Mouse (Mus musculus) cerebellum, postnatal 14 days (tissue): Measurements from ENCODE around the gene Sbno2.

Source experiments
- DNase-seq, 2 experiments: peaks; one replicate each; pipeline ENCODE4 v3.0.0; 2021; ENCODE audit warnings: mixed read lengths in 2 of 2

Sbno2 gene

DNA sequence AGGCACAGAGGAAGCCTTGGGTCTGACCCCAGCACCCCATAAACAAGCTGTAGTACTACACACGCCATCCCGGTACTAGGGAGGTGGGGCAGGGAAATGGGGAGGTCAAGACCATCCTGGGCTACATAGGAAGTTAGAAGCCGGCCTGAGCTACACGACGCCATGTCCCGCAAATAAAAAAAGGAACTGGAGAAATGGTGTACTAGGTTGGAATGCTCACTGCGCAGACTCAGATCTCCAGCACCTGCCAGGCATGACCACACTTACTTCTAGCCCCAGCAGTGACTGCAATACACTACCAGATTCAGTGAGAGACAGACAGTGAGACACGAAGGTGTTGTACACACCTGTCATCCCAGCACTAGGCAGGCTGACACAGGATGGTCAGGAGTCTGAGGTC lies 17.9 kb downstream of the Sbno2 start:
- DNase-seq, result no peak

DNA sequence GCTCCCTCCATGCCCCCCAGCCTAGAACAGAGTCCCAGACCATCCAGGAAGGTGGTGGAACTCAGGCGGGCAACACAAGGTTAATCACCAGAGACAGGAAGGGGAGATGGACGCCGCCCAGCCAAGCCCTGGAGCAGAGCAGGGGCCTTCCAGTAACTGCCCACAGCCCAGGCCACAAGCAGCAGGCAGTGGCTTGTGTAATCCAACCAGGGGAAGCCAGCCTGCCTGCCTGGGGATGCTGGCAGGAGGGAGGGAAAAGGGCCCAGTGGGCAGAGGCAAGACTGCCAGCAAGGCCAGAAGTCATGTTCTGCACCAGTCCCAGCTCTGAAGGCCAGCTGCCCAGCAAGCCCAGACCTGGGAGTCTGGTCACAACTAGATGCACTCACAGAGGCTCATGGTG lies 18.5 kb downstream of the Sbno2 start:
- no peak for DNase-seq

DNA sequence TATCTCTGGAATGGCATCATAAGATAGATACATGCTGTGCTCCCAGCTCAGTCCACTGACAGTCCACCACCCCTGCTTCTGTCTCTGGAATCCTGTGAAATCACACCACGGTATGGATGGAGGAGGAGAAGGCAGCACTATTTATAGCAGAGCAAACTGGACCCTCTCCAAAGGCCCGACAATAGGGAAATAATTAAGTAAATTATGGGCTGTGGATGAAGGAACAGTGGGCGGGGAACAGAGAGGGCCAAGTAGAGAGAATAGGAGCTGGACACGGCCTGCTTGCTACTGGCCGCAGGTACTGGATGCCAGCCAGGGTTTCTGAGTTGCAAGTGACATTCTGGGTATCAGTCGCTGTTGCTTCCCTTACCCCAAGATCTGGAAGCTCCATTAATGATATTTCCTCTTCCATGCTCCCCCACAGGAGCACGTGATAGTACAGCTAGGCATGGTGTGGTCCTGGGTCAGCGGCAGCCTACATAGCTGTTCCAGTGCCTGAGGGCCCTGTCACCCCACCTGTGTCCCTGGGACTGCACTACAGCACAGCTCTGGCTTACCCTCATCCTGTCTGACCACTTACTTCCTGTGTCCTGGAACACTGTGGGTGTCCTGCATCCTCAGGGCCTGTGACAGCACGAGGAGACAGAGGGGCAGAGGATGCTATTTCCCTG lies 20.4 kb downstream of the Sbno2 start:
- DNase-seq, result peak; percentile 54 to 62

DNA sequence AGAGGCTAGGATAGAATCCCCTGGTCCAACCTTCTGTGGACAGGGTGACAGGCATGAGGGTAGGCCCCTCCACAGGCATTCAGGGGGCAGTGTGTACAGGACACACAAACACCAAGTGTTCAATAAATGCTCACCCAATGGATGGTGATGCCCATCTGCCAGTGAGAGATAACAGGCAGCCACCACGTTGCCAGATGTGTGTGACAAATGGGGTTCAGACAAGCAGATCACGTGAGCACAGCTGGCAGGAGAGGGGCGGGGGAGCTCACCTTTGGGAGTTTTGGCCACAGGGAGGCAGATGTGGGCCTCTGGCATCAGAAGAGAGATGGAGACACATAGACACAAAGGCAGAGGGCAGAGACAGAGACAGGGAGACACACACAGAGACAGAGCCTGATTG lies 24.3 kb downstream of the Sbno2 start:
- DNase-seq, result no peak

DNA sequence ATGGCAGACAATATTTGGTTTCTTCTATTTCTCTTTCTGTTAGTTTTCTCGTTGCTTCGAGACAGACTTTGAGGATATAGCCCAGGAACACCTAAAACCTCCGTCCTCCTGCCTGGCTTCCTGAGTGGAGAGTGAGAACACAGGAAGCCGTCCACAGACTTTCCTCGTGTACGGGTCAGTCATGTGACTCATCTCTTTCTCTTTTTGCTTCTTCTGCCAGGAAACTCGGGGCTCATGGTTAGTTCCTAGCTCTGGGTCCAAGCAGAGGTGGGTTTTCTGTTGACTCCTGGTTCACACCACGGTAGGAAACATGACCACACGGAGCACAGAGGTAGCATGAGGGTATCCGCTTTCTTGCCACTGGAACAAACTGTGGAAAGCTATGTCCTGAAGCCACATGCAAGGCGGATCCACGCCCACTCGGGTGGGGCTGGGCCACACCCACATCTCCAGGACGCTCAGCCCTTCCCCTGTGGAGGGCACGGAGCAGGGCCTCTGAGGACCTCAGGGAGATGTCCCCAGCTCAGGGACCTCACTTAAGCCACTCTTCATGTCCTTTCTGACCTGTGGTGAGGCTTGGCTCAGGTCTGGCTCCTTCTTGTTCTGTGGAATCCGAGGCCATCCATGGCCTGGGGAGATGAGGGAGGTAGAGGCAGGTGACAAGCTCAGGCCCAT lies 24.8 kb downstream of the Sbno2 start:
- no peak for DNase-seq

DNA sequence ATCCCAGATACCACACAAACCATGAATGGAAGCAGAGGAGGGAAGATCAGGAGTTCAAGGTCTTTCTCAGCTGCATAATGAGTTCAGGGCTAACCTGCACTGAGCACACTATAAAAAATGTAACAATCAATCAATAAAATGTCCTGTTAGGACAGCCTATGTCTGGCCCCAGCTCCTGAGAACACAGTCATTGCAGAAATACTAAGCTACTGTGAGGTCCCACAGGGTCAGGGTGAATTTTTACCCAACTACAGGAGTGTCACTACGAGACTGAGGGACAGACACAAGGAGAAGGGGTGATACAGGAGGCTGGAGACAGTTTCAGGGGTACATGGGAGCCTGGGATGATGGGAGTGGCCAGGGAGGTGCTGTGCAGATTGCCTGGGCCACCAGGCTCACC lies 27.0 kb downstream of the Sbno2 start:
- no peak for DNase-seq

DNA sequence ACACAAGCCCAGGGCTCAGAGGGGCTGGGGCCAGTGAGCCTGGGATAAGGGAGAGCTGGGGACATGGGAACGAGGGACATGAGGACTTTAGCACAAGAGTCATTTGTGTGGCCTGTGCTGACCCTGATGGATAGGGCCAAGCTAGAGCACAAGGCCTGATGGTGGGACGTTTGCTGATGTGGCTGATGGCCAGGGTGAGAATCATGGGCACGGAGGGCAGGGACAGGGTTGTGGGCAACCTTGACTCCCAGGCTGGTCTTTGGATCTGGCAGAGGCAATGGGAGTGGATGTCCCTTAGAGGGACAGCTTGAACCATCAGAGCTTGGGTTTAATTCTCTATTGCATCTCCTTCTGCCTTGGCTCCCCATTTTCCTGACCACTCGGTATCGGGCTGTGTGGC lies 28.1 kb downstream of the Sbno2 start:
- DNase-seq, result no peak

DNA sequence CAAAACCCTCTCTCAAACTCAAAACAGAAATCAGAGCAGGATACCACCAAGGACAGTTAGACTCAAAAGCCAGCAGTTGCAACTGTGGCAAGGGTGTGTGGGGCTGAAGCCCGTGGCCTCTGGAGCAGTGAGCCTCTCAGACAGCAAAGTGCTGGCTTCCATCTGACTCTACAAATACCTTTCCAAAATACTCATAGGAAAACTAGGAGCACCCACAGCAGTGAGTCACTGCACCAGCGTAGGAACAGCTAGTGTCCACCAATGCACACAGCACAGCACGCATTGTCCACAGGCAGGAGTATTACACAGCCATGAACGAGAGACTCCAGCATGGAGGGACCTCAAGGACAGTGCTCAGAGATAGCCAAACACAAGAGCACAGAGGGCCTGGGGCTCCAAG lies 29.0 kb downstream of the Sbno2 start:
- DNase-seq, result no peak

DNA sequence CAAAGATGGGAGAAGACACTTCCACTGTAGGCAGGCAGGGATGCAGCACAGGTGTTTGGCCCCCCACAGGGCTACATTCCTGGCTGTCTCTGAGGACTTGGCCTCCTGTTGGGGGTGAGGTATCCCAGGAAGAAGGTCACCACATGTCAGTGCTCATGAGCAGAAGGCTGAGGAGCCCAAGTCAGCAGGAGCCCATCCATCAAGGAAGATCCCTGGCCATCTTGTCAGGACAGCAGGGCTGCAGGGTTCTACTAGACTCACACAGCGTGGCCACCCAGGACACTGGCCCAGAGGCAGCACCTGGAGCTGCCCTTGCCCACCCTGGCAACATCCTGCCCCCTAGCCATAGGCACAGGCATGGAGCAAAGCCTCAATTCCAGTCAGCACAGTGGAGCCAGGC lies 29.4 kb downstream of the Sbno2 start:
- no peak for DNase-seq

DNA sequence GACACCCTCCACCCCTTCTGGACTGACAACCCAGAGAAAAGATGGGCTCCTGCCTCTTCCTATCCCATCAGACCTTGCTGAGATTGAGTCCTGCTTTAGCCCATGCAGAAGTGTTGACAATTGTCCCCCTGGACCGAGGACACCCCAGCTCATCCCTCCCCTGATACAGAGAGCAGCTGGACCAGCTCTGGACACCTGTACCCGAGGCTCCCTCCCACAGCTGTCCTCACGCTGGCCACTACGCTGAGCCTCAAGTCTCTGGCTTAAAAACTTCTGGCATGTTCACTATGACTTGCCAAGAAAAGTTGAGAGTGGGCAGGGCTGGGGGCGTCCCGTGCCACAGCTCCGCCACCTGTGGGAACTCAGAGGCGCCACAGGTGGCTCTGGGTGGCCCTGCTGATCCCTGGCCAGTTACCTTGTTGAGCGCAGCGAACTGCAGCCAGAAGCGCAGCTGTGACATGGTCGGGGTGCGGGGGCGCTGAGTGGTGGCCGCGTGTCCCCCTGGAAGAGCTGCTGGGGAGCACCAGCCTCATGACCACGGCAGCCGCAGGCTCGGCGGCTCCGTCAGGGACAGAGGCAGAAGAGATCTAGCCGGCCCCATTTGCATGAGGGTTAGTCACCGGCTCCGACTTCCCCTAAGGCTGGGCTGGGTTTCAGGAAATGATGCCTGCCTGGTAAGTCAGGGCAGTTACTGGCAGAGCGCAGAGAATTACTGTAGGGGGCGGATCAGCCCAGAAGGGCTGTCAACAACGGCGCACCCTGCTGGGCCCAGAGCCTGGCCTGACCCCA lies 30.4 kb downstream of the Sbno2 start:
- peak; percentile 43 to 64 for DNase-seq

DNA sequence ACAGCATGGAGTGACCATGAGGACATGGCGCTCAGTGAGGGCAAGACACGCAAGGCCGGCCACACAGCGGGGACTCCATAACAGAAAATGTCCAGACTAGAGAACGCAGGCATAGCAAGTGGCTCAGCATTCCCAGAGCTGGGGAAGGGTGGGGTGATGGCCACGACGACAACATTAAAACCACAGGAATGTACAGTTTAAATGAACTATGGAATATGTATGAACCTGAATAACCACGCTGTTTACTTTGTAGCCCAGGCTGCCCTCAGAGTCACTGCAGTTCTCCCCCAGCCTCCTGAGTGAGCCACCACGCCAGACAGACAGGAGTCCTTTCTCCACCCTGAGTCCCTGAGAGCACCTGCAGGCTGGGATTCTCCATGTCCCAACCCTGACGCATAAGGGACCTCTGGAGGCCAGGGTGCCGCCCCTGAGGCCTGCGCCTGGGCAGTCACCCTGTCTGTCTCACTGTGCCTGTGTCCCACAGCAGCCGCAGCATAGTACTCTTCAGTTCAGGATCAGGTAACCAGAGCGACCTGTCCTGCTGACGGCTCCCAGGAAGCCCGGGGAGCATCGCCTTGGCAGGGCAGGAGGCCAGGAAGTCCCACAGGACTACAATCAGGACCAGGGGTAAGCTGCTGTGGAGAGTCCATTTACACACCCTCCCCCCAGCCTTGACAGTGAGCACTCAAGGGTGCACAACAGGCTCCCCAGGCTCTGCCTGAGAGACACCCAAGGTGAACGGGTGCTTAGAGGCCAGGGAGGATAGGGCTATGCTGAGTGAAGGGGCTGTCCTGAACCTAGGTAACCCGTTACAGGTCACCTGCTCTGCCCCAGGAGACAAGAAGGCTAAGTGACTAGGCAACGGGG lies 32.5 kb downstream of the Sbno2 start:
- no peak for DNase-seq

DNA sequence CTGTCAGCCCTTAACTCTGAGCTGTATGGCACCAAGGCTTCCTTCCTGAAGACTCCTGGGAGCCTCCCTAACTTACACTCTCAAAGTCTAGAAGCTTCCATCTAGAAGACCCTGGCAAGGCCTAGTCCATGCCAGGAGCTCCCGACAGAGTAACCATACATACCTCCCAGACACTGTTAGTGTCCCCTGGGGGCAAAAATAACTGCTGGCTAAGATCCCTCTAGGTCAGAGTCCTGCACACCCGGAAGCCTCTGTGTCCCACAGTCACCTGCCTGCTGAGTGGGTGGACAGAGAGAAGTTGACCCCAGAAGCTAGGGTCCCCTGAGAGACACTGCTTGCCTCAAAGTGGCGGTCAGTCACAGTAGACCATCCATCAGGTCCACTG lies 33.9 kb downstream of the Sbno2 start:
- no peak for DNase-seq

DNA sequence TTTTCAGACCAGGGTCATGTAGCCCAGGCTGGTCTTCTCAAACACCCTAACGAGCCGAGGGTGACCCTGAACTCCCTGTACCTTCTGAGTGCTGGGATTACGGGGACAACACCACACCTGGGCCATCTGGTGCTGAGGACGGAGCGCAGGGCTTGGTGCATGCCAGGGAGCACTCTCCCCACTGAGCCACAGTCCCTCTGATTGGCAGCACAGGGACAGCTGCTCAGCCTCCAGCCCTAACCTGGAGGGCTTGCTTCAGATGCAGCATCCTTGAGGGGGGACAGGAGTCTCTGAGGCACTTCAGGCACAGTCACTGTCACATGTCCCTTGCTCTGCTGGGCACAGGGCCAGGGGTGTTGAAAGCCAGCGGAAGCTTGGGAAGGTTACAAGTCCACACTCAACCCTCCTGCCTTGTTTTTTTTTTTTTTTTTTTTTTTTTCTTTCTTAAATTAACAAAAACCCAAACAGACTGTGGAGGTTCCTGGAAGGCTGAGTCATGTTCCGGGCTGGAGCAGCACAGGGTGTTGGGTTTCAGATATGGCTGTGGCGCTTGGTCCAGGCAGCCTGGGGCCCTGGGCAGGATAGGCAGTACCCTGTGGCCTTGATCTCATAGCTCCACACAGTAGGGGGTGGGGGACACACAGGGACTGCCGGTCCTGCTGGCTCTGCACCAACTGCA lies 34.4 kb downstream of the Sbno2 start:
- peak; percentile 86 to 92 for DNase-seq

DNA sequence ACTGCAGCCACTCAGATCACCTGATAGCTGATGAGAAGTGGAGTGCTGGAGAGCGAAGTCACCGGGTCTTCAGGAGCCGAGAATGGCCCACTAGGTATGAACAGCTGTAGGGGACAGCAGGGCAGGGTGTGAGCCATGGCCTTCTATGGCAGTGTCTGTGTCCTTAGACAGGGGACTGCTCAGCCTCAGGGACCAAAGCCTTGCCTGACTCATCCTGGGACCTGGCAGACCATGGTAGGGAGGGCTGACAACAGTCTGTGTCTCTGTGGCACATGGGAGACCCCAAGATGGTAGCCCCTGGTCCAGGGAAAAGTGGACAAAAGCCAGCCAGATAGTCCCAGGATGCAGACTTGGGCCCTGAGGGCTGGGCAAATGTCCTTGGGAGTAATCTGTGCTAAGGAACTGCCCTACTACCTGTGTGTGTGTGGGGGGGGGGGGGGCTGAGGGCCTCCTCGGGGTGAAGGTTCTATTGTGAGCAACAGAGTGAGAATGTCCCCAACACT lies 35.4 kb downstream of the Sbno2 start:
- no peak for DNase-seq

DNA sequence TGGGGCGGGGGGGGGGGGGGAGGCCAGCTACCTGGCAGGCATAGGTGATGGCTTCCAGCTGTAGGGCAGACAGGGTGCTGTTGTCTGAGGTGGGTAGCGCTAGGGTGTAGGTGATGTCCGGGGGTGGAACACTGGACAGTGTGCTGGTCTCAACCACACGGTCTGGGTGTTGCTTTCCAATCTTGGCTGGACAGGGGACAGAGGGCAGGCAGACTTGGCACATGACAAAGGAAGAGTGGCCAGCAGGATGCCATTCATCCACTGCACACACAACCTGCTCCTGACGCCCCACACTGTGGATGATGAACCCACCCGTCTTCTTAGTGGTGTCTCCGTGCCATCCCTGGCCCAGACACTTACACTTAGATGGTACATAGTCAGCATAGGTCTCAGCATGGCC lies 36.1 kb downstream of the Sbno2 start:
- DNase-seq, result no peak

DNA sequence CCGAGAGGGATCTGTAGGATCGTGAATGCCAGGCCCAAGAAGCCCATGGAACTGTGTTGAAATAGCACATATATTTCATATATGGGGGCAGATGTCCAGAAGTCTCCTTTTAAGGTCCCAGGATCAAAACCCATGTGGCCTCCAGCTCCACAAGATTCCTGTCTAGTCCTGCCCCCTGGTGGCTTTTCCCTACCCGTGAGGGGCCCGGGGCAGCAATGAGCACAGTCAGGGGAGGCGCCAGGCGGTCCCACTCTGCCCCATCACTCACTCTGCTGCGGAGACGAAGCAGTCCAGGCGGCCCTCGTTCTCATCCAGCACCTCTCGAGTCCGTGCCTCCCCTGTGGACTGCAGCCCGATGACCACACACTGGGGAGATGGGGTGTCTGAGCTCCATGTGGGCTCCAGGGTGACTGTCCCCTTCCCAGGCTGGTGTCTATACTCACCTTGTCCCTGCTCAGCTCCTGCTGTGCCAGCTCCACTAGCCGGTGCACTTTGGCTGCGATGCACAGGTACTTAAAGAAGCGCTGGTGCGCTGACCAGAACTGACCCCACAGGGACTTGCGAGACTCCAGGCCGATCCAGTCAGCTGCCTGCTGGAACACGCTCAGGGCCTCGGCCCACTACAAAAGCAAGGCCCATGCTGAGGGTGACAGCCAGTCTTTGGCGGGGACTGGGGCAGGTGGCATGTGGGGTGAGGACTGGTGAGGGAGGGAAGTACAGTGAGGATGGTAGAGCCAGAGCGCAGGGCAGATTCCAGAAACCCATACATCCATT lies 41.3 kb downstream of the Sbno2 start:
- no peak for DNase-seq

DNA sequence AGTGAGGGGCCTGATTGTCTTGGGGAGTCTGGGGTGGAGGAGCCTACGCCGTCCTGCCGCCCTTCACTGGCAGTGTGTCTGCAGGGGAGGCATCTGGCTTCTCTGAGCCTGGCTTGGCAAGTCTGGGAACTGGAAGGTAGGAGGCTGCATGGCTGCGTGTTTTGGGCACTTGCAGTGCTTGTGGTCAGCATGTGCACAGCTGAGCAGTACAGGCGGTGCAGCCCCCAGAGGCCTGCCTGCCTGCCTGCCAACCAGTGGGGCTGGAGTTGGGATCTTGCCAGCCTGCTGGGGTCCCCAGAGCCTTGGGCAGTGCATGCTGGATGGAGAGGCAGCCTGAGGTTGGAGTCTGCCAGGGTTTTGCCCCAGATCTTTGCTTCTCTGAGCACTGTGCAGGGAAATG lies 42.3 kb downstream of the Sbno2 start:
- DNase-seq, result peak; percentile 51 to 70

DNA sequence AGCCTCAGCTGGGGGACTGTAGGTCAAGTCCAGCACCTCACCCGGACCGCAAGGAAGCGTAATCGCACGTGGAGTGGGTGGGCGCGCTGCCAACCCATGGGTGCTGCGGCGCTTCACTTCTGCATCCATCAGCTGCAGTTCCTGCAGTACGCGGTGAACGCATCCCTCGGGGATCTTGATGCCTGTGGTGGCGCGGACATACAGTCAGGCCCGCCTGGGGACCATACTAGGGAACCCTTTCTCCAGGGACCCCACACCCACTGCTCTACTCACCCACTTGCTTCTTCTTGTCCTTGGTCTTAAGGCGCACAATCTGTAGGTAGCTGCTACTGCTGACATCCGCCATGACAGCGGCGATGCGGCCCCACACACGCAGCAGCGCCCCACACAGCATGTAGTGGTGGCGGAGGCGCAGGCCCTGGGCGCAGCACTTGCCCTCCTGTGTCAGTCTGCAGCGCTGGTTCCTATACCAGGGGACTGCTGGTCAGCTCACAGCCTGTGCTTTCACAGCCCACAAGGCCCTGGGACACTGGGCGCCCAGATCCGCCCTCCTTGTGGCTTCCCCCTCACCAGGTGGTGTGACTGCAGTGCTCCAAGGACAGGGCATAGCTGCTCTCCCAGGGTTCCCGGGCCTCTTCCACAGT lies 47.6 kb downstream of the Sbno2 start:
- peak in 1 of 2 experiments; percentile 64 for DNase-seq

DNA sequence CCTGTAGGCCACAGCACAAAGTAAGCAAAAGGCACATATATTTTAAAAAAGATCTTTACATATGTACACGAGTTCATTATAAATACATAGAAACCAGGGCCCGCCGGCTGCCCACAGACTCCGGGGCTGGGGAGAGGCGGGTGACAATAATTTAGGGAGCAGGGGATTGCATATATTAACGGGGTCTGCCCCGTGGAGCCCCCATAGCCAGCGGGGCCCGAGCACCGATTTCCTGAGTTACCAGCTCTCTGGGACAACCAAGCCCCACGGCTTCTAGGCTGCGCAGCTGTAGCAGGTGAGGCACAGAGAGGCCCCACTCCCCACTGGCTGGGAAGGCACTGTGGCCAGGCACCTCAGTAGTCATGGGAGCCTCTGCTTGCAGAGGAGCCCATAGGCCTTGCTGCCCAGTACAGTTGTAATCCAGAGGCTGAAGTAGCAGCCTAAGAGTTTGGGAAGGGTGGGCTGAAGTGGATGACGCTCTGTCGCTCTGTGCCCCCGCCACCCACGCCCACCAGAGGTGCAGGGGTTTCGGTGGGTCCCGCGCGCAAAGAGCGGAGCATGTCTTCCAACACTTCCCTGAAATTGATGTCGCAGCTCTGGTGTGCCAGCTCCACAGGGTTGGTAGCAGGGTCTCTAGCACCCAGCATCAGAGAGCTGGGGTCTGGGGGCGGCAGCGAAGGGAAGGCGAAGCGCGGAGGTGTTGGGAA lies 48.2 kb downstream of the Sbno2 start:
- no peak for DNase-seq

DNA sequence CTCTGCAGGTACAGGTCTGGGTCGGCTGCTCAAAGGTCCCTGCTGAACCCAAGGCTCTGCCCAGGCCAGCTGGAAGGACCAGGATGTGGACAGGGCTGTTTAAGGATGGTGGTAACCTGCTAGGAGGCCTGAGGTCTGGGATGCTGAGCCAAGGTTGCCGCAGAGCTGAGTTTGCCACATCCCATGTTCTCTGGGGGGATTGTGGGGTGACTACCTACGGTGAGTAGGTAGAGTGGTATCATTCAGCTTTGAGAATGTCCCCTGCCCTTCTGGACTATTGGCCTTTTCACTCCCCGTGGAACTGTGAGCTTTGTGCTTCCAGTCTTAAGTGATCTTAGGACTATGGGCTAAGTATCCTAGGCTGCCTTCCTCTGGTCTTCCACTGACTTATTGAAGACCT lies 48.9 kb downstream of the Sbno2 start:
- DNase-seq, result no peak
